ENCODE assay signal across 9 mouse cellular contexts in genomic region chr9:65404331-65405183, GRCm38 (mm10). TPM values are rescaled to one million over a fixed set of nuclear protein-coding genes. Genes with fewer than 3 reads are reported as not detected.
DNase-seq lines count a peak whose midpoint lies in the region; ATAC-seq and TF ChIP-seq lines count a peak whose summit lies in the region.
"Had no signal": no experiment of that assay in that cellular context is flagged by ENCODE, and none has a peak within 500 bp of the region (broad histone marks: within the 10 kb centered on the region; RNA-seq: fewer than 3 reads in every experiment).

No protein-coding gene starts in this region.

- peaks cover 0 to 3% of the 10 kb centered on the region in 2 experiments; a peak in 1 of 4 replicates for H3K4me1 ChIP-seq in MEL (ENCODE audit: control insufficient read depth in 1 of 2, insufficient read depth in 2 of 2, low read length in 2 of 2)
- no peaks in the 10 kb centered on the region for H3K4me1 ChIP-seq in midbrain, embryonic 16.5 days (ENCODE audit: control insufficient read depth, insufficient read depth, low read length)
- H3K4me1 ChIP-seq: liver, embryonic 15.5 days had no signal

- 0 out of 4 replicates have a peak, but pooled peaks of 1 of the 2 experiments have one; percentile 31 for TF ChIP-seq POLR2A in MEL (IDR thresholded peaks at IDR 0.05; ENCODE audit: control insufficient read depth in 1 of 2, insufficient read depth in 1 of 2, low read depth in 1 of 2, low read length in 2 of 2, poor library complexity in 1 of 2)

- WGBS in midbrain, embryonic 16.5 days: 76% methylated on average over 15 of the region's 15 CpGs

- no peak for TF ChIP-seq RAD21 in MEL (IDR thresholded peaks at IDR 0.05; ENCODE audit: low read depth, low read length)

- peak overlapping the region; percentile 56 for H3K9ac ChIP-seq in MEL (ENCODE audit: control insufficient read depth, low read depth, low read length, poor library complexity, severe bottlenecking)
- H3K9ac ChIP-seq in midbrain, embryonic 16.5 days (ENCODE audit: low read depth, low read length): no peak overlapping the region
- H3K9ac ChIP-seq: liver, embryonic 15.5 days had no signal

- no peak overlapping the region for H3K4me2 ChIP-seq in midbrain, embryonic 16.5 days (ENCODE audit: low read length)
- H3K4me2 ChIP-seq: liver, embryonic 15.5 days had no signal

- no peak for TF ChIP-seq CTCF in MEL (IDR thresholded peaks at IDR 0.05 in 2 of 3, conservative IDR thresholded peaks at IDR 0.05 in 1 of 3; ENCODE audit: control insufficient read depth in 1 of 3, insufficient read depth in 1 of 3, low read depth in 2 of 3, low read length in 3 of 3, poor library complexity in 1 of 3, severe bottlenecking in 1 of 3)
- no peak; the same call in 1 of the 2 replicates for TF ChIP-seq CTCF in left cerebral cortex, adult 2 months (IDR thresholded peaks at IDR 0.05)

- no peaks in the 10 kb centered on the region for H3K9me3 ChIP-seq in MEL (replicated peaks; ENCODE audit: insufficient read depth, low read length)
- H3K9me3 ChIP-seq in midbrain, embryonic 16.5 days (replicated peaks; ENCODE audit: control insufficient read depth, low read length, poor library complexity, severe bottlenecking): no peaks in the 10 kb centered on the region
- H3K9me3 ChIP-seq: liver, embryonic 15.5 days had no signal

- no peaks in the 10 kb centered on the region for H3K27me3 ChIP-seq in MEL (ENCODE audit: control insufficient read depth in 1 of 2, insufficient read depth in 2 of 2, low read length in 2 of 2)
- no peaks in the 10 kb centered on the region for H3K27me3 ChIP-seq in midbrain, embryonic 16.5 days (ENCODE audit: control insufficient read depth, insufficient read depth, low read depth, low read length)

- TF ChIP-seq EP300 in MEL (IDR thresholded peaks at IDR 0.05; ENCODE audit: low read depth in 1 of 2, low read length in 2 of 2): 0 out of 4 replicates have a peak, but pooled peaks of 1 of the 2 experiments have one; percentile 10

- peak overlapping the region; percentile 47 to 55; a peak in 3 of 4 replicates for H3K4me3 ChIP-seq in MEL (ENCODE audit: control insufficient read depth in 1 of 2, insufficient read depth in 1 of 2, low read depth in 2 of 2, low read length in 2 of 2)
- no peak overlapping the region for H3K4me3 ChIP-seq in left cerebral cortex, adult 2 months
- H3K4me3 ChIP-seq in midbrain, embryonic 16.5 days (ENCODE audit: low read depth, low read length): no peak overlapping the region
- H3K4me3 ChIP-seq: liver, embryonic 15.5 days had no signal

- DNase-seq in MEL (ENCODE audit: low read depth, low spot score) (peak; percentile 75), adipocyte (ENCODE audit: low spot score) (peak; percentile 91)
- peak; percentile 34 for DNase-seq in fibroblast of lung, adult 2 months (ENCODE audit: low read depth)
- DNase-seq in heart, postnatal 14 days: peak; percentile 87 to 88
- DNase-seq in left cerebral cortex, adult 2 months (ENCODE audit: extremely low spot score in 1 of 2, low spot score in 2 of 2): peak; percentile 64 to 65
- DNase-seq in right cerebral cortex, postnatal 14 days: peak; percentile 77
- no peak for DNase-seq in T-cell, adult 2 months (ENCODE audit: low spot score)

- H3K27ac ChIP-seq in MEL (ENCODE audit: control insufficient read depth, low read depth, low read length): peak overlapping the region; percentile 13; the same call in 1 of the 2 replicates
- H3K27ac ChIP-seq in left cerebral cortex, adult 2 months: peak overlapping the region; percentile 51; the same call in 1 of the 2 replicates
- no peak overlapping the region for H3K27ac ChIP-seq in midbrain, embryonic 16.5 days (ENCODE audit: low read length)
- H3K27ac ChIP-seq: liver, embryonic 15.5 days had no signal

- no peaks in the 10 kb centered on the region for H3K79me2 ChIP-seq in MEL (ENCODE audit: control insufficient read depth, insufficient read depth, low read length, poor library complexity)

- H3K36me3 ChIP-seq in MEL (ENCODE audit: control insufficient read depth in 1 of 2, insufficient read depth in 2 of 2, low read length in 2 of 2): peaks cover 0 to 2% of the 10 kb centered on the region in 2 experiments; a peak in 1 of 4 replicates
- H3K36me3 ChIP-seq in midbrain, embryonic 16.5 days (ENCODE audit: control insufficient read depth, insufficient read depth, low read length): no peaks in the 10 kb centered on the region
- H3K36me3 ChIP-seq: liver, embryonic 15.5 days had no signal

- no peak for ATAC-seq in midbrain, embryonic 16.5 days

- intact Hi-C loops in heart, postnatal 14 days (cut with DNase I): no loop called here
- intact Hi-C loops in left cerebral cortex, adult 2 months (cut with DNase I): no loop called here

TF ChIP-seq in MEL, 35 proteins besides CTCF, POLR2A, EP300 and RAD21:
- TF ChIP-seq HCFC1 (IDR thresholded peaks at IDR 0.05; ENCODE audit: low read depth, low read length) (peak; percentile 28; the same call in 1 of the 2 replicates), NRF1 (IDR thresholded peaks at IDR 0.05; ENCODE audit: insufficient read depth, low read depth, low read length, poor library complexity, severe bottlenecking) (peak; percentile 43; the same call in 1 of the 2 replicates), CHD1 (IDR thresholded peaks at IDR 0.05; ENCODE audit: low read depth, low read length) (no peak), BHLHE40 (IDR thresholded peaks at IDR 0.05; ENCODE audit: borderline replicate concordance, low read depth, low read length) (no peak), GATA1 (IDR thresholded peaks at IDR 0.05; ENCODE audit: low read depth, low read length) (peak; percentile 57; the same call in 1 of the 2 replicates), ELF1 (IDR thresholded peaks at IDR 0.05; ENCODE audit: low read depth, low read length) (peak; percentile 90), UBTF (IDR thresholded peaks at IDR 0.05; ENCODE audit: borderline replicate concordance, insufficient read depth, low read depth, low read length) (no peak), MAX (IDR thresholded peaks at IDR 0.05; ENCODE audit: low read length) (peak; percentile 86), USF2 (IDR thresholded peaks at IDR 0.05; ENCODE audit: borderline replicate concordance in 1 of 2, insufficient read depth in 1 of 2, low read depth in 1 of 2, low read length in 2 of 2) (no peak), MAZ (IDR thresholded peaks at IDR 0.05; ENCODE audit: low read depth, low read length) (no peak), E2F4 (IDR thresholded peaks at IDR 0.05; ENCODE audit: borderline replicate concordance, low read depth, low read length) (no peak), ETS1 (IDR thresholded peaks at IDR 0.05; ENCODE audit: low read depth, low read length) (0 out of 2 replicates have a peak, but pooled peaks have one; percentile 9), RCOR1 (IDR thresholded peaks at IDR 0.05; ENCODE audit: low read depth, low read length) (no peak), ZMIZ1 (IDR thresholded peaks at IDR 0.05; ENCODE audit: low read depth, low read length) (no peak), KAT2A (conservative IDR thresholded peaks at IDR 0.05; ENCODE audit: low read depth, low read length) (no peak)

RNA-seq across cellular contexts. Expression of gene Rasl12, which starts 6.3 kb away (rescaled TPM):
- 0.10 and 0.12 TPM in 2 replicates for total RNA-seq in MEL (2012; rRNA removed)
- polyA plus RNA-seq in MEL (2012; ENCODE audit: insufficient read depth in 1 of 2, insufficient read length in 2 of 2, low read depth in 1 of 2, low replicate concordance in 2 of 2, missing spikeins in 1 of 2): under 1 TPM in 1 of 2 experiments, not detected in 1; 0.19 TPM
- 10 to 100 TPM in 1 of 2 experiments, 1 to 10 TPM in 1; 9.7 to 11.6 TPM for total RNA-seq in heart, postnatal 14 days (2021)
- total RNA-seq in left cerebral cortex, adult 2 months (2021): 1 to 10 TPM; 2.3 to 3.2 TPM
- 7.1 and 8.4 TPM in 2 replicates for polyA plus RNA-seq in midbrain, embryonic 16.5 days (2015; fragmentation: Nextera tagmentation; extraction: Ambion mirVana)

RNA-seq across cellular contexts. Expression of gene Kbtbd13, which starts 13.1 kb away (rescaled TPM):
- total RNA-seq in MEL (2012; rRNA removed): not detected in 2 replicates
- polyA plus RNA-seq in MEL (2012; ENCODE audit: insufficient read depth in 1 of 2, insufficient read length in 2 of 2, low read depth in 1 of 2, low replicate concordance in 2 of 2, missing spikeins in 1 of 2): not detected
- 1 to 10 TPM; 1.2 to 1.4 TPM for total RNA-seq in heart, postnatal 14 days (2021)
- under 1 TPM; 0.14 to 0.25 TPM for total RNA-seq in left cerebral cortex, adult 2 months (2021)
- 0.50 and 0.67 TPM in 2 replicates for polyA plus RNA-seq in midbrain, embryonic 16.5 days (2015; fragmentation: Nextera tagmentation; extraction: Ambion mirVana)

RNA-seq across cellular contexts. Expression of gene Slc51b, which starts 18.2 kb away (rescaled TPM):
- not detected in 2 replicates for total RNA-seq in MEL (2012; rRNA removed)
- not detected for polyA plus RNA-seq in MEL (2012; ENCODE audit: insufficient read depth in 1 of 2, insufficient read length in 2 of 2, low read depth in 1 of 2, low replicate concordance in 2 of 2, missing spikeins in 1 of 2)
- total RNA-seq in heart, postnatal 14 days (2021): not detected
- total RNA-seq in left cerebral cortex, adult 2 months (2021): not detected
- not detected in 2 replicates for polyA plus RNA-seq in midbrain, embryonic 16.5 days (2015; fragmentation: Nextera tagmentation; extraction: Ambion mirVana)
- polyA plus RNA-seq: liver, embryonic 15.5 days had no signal

RNA-seq across cellular contexts. Expression of gene Mtfmt, which starts 31.0 kb away (rescaled TPM):
- 10.6 and 10.9 TPM in 2 replicates for total RNA-seq in MEL (2012; rRNA removed)
- polyA plus RNA-seq in MEL (2012; ENCODE audit: insufficient read depth in 1 of 2, insufficient read length in 2 of 2, low read depth in 1 of 2, low replicate concordance in 2 of 2, missing spikeins in 1 of 2): 10 to 100 TPM in 1 of 2 experiments, not detected in 1; 14.2 TPM
- 1 to 10 TPM; 6.9 to 7.1 TPM for total RNA-seq in heart, postnatal 14 days (2021)
- total RNA-seq in left cerebral cortex, adult 2 months (2021): 10 to 100 TPM; 16.1 to 18.0 TPM
- polyA plus RNA-seq in midbrain, embryonic 16.5 days (2015; fragmentation: Nextera tagmentation; extraction: Ambion mirVana): 23.2 and 25.0 TPM in 2 replicates

RNA-seq across cellular contexts. Expression of gene Ubap1l, which starts 43.7 kb away (rescaled TPM):
- total RNA-seq in MEL (2012; rRNA removed): not detected in 2 replicates
- under 1 TPM in 1 of 2 experiments, not detected in 1; 0.08 TPM for polyA plus RNA-seq in MEL (2012; ENCODE audit: insufficient read depth in 1 of 2, insufficient read length in 2 of 2, low read depth in 1 of 2, low replicate concordance in 2 of 2, missing spikeins in 1 of 2)
- under 1 TPM; 0.33 to 0.37 TPM for total RNA-seq in heart, postnatal 14 days (2021)
- total RNA-seq in left cerebral cortex, adult 2 months (2021): 1 to 10 TPM; 4.5 to 7.4 TPM
- polyA plus RNA-seq in midbrain, embryonic 16.5 days (2015; fragmentation: Nextera tagmentation; extraction: Ambion mirVana): 2.1 and 2.7 TPM in 2 replicates

Comparison
In these comparisons a context has a peak if more than half of its experiments do, and no peak if none do; other contexts are left out.
1. H3K4me3 ChIP-seq: peak in MEL (2 of 2); none in left cerebral cortex, adult 2 months (single experiment) and midbrain, embryonic 16.5 days (single experiment).